Mouse (Mus musculus) right cerebral cortex, adult 18-20 months (tissue): ENCODE results near the gene Pcnx3.

Experiments
- DNase-seq: peaks from one replicate; pipeline ENCODE4 v3.0.0; 2022; ENCODE audit warnings: mixed read lengths

The Pcnx3 gene

DNA sequence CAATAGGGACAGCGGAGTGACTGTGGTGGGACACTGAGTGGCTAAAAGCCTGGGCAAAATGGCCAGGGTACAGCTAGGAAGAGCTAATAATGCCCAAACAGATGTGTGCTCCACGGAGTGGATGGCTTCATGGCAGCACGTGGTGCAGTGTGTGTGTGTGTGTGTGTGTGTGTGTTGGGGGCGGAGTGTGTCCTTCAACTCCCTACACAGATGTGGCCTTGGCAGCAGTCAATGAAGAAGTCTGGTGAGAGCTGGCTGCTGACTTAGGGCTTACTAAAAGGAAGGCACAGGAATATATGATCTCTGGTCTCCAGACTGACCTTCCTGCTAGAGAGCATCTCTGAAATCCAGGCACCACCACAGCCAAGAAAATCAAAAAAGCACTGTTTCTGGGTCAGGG is 20.3 kb downstream of the Pcnx3 start:
- no peak for DNase-seq

DNA sequence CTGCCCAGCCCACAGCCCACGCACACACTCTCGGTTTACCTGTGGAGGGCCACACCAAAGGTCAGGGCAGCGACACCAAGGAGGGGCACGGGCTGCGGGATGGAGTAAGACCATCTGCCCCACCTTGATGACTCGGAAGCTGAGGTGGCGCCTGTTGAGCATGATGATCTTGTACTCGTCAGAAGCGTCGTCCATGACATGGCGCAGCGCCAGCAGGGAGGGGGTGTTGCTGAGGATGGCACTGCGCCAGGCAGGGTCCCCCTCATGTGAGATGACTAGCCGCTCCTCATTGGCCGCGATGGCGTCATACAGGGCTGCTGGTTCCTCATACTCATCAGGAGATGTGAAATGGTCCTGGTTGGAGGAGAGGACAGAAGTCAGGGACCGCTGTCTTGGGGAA is 22.3 kb downstream of the Pcnx3 start:
- DNase-seq = no peak

DNA sequence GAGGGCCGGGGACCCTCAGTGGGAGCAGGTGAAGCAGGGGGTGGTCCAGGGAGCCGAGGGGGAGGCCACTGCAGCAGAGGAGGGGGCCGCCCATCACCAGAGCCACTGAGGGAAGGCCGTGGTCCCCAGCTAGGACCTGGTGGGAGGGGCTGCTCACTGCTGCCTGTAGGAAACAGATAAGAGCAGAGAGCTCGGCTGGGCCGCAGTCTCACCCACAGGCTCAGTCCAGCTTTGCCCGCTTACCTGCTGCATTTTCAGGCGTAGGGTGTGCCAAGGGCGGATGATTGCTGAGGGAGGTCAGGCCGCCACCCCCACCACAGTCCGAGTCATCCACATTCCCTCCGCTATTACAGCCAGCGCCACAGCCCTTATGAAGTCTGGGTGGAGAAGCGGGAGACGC is 23.2 kb downstream of the Pcnx3 start:
- DNase-seq = no peak

DNA sequence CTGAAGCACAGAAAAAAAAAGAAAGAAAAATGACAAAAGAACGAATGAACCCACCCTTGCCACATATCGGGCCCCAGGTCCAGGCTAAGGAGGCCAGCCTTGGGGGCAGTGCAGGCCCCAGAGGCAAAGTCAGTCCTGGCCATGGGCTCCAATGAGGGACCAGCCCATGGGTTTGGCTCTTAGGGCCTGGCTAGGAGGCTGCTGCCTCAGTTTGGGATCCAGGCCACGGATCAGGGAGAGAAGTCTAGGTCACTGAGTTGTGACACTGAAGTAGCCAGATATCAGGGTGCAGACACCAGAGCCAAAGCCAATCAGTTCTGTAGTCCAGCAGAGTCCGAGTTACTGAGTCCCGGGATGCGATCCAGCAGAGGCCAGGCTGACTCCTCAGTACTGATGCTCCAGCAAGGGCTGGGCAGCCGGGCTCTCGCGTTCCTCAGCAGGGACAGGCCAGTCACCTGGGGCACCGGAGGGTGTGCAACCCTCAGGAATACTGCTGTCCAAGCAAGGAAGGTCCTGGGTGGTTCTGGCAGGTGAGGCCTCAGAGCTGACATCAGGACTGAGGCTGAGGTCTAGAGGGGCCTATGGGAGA is 23.9 kb downstream of the Pcnx3 start:
- no peak for DNase-seq

DNA sequence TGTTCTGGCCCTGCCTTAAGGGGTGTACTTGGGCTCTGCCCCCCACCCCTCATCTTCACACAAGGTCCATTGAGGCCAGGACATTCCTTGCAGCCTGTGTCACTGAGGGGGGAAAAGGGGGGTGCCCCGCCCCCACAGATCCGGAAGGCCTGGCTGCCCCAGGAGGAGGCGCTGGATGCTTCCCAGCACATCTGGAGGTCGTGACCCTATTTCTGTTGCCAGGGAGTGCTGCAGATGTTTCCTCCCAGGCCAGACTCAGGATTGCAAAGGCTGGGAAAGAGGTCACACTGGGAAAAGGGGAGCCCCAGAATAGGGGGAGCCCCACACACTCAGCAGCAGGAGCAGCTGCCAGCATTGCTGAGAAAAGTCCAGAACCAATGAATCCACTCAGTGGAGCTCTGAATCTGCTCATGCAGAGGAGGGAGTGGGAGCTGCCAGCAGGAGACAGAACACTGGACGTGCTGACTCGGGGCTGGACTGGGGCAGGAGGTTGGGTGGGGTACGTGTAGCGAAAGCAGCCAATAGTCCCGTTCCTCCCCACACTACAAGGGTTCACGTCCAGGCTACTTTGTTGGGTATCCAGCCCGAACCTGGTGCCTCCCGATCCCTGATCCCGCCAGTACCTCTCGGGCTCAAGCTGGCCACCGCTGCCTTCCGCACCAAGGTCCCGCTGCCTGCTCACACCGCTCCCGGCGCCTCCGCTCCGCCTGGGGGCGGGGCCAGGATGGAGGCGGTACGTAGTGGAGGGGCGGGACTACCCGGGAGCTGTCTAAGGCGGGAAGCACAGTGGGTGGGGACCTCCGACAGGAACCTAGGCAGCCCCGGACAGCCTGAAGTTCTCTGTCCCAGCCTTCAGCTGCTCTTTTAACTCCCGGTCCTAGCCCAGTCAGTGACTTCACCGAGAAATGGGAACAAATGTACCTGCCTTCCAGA is 25.5 kb downstream of the Pcnx3 start, which contains the start of gene Sipa1:
Gene Sipa1, minus strand, starts transcription at position 727 of the 933 bp plus-strand sequence.
- DNase-seq = peak; percentile 78

DNA sequence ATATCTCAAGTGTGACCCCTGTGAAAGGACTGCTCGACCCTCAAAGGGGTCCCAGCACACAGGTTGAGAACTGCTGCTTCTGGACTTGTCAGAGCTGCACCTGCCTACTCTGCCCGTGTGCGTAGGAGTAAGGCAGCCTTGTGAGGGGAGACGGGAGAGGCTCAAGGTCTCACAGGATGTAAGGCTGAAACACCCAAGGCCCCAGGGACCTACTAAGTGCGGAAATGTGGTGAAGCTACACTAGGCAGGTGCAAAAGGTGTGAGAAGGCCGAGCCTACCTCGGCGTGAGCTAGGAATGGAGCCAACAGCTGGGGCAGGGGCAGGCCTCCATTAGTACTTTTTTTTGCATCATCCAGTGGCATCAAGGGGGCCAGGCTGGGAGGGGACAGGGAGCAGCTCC is 26.4 kb downstream of the Pcnx3 start:
- no peak for DNase-seq

DNA sequence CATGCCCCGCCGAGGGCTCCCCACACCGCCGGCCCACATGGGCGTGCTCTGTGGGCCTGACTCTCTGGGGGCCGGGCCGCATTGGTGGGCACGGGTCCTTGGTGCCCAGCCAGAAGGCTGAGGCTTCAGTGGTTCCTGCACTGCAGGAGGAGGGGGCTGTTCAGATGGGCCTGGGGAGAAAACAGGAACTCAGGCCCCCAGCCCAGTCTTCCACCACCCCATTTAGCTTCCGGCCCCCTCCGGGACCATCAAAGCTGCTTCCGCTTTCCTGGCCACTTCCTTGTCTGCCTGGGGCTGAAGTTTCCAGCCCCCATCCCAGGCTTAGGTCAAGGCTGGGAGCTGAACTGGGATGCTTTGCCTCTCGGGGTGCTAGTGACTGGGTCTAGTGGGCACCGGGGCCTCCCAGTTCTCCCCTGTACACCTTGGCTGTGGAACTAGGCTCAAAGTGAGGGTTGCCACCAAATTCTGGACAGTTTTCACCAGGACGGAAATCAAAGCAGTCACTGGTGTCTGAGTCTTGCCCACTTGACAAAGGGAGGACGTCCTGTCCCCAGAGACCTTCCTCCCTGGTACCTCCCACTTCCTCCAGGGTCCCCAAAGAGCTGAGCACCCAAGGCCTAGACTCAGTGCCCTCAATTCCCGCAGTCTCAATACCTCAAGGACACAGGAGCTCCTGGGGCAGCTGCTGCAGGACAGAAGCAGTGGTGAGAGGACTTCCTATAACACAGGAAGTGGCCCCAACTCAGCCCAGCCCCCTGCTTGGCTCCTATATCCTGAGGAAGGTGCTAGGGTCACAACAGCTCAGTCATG is 27.6 kb downstream of the Pcnx3 start:
- no peak for DNase-seq

DNA sequence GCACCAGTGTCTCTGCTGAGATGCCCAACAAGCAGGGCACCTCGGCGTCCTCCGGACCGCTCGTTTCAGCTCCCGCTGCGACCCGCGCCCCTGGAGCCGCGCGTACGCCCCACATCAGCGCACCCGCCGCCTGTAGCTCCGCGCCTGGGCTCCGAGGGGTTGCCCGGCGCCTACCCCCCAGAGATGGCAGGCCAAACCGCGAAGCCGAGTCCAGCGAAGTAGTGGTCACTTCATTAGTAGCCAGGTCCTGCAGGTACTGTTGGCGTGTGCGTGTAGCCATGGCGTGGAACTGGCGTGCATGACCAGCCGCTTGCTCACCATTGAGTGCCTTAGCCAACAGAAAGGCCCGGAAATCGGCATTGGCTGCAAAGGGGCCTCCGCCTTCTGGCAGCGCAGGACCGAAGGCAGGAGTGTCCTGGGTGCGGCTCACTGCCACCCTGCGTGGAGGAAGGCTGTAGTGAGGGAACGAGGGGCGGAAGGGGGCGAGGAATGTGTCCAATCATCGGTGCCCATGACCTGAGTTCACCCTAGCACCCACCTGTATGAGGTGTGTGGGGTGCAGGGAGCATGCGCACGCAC is 33.9 kb downstream of the Pcnx3 start:
- DNase-seq = no peak

DNA sequence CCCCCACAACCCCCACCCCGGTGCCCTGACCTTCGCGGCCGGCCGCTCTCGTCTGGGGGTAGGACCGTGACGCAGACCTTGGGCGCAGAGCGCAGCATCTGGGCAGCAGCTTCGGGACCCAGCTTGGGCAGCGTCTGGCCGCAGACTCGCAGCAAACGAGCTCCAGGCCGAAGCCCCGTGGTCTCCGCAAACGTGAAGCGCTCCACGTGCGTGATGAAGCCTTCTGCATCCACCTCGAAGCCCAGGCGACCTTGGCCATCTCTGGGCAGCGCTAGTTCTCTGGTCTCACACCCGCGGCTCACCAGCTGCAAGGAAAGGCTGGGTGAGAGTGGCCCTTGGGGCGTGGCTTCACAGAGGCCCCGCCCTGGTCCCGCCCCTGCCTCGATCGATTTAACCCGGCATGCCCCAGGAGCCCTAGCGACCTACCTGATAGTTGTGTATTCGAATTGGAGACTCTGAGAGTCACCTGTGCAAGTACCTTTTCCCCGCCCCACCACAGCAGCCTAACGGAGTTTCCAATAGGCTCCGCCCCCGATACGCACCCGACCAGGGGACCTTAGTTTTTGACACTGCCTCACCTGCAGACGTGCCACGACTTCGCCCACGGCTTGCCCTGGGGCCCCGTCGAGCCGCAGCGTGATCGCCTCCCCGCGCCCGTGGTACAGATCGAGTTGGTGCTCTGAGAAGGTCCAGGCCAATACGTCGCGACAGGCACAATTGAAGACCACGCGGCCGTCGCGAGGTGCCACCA is 34.6 kb downstream of the Pcnx3 start:
- DNase-seq = no peak

DNA sequence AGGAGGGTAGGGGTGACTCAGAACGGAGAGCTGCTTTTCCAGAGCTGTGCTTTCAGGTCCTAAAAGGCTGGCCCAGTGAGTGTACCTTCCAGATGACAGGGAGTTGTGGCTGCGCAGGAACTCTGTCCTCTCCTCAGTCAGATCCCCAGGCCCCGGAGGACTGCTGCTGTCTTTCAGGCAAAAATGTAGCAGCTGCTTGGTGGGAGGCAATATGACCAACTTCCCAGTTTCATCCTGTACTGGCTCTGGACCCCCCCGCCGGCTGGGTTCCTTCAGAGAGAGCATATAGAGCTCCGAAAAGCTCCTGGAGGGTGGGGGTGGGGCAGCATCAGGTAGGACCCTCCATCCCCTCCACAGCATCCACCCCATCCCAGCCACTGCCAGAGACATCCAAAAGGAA is 36.1 kb downstream of the Pcnx3 start:
- DNase-seq = no peak

DNA sequence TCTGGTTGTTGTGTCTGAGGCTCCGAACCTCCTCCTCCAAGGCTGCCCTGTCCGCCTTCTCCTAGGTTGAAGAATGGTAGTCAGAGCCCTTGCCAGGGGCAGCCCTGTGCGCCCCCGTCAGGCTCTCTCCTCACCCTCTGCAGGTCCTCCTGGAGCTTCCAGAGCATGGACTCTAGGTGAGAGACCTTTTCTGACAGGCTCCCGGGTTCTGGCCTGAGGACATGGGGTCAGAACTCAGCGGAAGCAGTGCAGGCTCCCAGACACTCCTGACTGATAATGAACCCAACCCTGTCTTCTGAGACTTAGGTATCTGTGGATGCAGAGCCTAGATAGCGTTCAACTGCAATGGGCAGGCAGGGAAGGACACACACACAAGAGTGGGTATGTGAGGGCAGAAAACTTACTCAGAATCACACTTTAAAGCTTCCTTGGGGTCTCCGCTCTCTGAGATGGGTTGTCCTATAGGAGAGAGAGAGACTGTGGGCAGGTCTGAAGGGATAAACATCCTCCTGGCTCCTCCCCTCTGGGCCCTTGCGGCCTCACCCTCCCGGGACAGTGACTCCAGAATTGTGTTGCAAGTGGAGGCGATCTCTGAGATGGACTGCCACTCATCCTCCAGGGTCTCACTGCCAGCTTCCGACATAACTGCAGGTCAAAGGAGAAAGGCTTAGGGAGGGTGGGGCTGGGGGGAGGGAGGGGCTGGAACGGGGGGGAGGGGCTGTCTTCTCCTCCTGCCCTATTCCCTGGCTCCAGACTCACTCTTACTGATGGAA is 37.0 kb downstream of the Pcnx3 start:
- DNase-seq = no peak

DNA sequence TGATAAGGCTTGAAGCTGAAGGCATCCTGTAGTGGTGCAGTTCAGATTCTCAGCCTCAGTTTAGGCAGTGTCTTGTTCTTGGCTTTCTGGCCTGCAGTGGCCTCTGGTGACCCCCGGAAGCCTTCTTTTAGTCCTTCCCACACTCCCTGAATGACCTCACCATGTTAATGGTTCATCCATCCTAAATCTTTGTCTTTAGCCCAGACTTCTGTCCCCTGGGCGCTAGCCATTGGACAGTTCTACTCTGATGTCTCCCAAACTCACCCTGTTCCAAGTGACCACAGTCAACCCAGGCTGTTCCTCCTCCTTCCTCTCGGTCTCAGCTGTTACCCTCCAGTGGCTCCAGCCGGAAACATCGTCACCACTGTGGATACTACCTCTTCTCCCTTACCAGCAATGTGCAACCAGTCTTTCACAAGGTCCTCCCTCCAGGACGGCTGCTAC is 39.4 kb downstream of the Pcnx3 start:
- no peak for DNase-seq

DNA sequence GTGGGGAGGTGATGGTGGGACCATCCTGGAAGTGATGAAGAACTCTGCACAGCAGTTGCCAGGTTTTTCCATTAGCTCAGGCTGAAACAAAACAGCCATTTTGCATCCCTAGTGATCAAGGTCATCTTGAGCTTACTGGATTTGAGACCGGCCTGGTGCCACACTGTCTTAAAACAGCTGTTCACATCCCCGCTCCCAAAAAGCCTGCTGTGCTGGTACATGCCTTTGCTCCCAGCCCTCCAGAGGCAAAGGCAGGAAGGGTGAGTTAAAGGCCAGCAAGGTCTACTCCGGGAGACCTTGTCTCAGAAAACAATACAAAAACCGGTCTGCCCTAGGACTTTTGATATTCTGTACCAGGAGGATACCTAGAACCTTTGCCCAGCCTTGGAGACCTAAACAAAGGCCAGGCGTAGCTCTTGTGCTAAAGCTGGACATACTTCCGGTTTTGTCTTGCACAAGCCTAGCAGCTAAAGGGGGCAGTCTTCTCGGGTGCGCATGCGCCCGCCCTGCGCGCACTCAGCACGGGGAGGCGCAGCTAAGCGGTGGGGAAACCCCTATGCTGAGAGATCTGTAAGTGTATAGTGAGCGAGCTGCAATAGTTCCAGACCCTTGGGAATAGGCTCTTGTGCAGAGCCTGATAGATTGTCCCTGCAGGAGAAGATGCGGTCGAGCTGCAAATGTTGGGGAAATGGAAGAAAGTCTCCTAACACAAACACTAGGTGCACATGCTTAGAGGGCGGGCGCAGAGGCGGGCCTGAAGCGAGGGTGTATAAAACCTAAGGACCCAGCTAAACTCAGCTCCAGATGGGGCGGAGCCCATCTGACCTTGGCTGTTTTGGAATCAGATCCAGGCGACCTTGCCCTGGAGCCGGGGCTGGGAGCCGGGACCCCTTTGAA is 40.1 kb downstream of the Pcnx3 start:
- DNase-seq = peak; percentile 82

DNA sequence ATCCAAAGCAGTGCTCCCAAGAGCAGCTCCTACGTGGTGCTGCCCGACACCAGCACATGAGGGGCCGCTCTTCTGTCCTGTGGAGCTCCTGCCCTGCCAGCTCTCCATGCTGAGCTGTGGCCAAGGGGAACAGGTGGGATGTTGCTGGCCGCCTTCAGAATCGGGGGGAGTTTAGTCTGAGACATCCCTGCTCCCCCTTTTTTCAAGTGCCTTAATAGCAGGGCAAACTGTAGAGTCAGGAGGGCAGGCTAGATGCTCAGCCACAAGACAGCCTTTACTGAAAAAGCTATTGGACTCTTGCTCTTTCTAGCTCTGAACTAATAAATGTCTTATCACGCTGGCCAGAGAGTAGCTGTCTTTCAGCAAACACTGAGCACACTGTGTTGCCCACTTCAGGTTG is 40.9 kb downstream of the Pcnx3 start:
- no peak for DNase-seq

DNA sequence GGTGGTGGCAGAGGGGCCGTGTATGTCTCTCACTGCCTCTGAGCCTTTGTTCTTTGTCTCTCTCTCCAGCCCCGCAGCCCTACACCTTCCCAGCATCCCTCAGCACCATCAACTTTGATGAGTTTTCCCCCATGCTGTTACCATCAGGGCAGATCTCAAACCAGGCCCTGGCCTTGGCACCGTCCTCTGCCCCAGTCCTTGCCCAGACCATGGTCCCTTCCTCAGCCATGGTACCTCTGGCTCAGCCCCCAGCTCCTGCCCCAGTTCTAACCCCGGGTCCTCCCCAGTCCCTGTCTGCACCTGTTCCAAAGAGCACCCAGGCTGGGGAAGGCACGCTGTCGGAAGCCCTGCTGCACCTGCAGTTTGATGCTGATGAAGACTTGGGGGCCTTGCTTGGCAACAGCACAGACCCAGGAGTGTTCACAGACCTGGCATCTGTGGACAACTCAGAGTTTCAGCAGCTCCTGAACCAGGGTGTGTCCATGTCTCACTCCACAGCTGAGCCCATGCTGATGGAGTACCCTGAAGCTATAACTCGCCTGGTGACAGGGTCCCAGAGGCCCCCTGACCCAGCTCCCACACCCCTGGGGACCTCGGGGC is 41.9 kb downstream of the Pcnx3 start:
- no peak for DNase-seq

DNA sequence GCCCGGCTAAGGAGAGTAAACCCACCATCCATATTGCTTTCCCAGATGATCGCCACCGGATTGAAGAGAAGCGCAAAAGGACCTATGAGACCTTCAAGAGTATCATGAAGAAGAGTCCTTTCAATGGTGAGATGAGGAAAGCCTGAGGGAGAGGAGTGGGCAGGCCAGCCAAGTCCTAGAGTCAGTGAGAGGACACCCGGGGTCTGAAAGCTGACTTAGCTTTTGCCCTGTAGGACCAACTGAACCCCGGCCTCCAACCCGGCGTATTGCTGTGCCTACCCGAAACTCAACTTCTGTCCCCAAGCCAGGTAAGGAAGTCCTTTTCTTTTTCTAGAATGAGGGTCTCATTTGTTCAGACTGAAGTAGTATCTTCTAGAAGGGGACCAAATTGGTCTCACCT is 43.4 kb downstream of the Pcnx3 start:
- no peak for DNase-seq

DNA sequence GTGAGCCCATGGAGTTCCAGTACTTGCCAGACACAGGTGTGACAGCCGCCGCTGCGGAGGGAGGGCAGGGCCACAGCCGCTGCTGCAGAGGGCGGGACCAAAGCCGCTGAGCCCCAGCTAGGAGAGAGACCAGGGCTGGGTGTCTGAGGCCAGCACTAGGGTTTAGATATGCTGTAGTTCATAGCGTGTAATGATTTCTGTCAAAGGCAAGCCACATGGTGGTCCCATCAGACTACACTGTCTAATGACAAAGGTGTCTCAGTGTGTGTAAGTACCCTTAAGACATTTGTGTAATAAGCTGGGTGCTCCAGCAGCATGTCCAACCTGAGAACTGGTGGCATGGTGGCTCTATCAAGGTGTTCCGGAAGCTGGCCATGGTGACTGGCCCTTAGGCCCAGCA is 47.1 kb downstream of the Pcnx3 start:
- DNase-seq = no peak

DNA sequence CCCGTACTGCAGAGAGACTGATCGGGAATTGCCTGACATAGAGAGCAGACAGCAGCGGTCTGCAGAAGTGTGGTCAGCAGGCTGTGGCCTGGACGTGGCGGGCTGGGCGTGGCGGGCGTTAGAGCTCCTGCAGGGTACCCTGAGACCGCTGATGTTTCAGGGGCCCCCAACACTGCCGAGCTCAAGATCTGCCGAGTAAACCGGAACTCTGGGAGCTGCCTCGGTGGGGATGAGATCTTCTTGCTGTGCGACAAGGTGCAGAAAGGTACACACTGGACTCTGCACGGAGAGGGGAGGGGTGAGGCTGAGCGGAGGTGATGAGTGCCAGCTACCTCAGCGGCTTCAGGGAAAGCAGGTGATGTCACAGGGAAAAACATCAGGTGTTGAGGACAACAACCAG is 47.7 kb downstream of the Pcnx3 start:
- DNase-seq = no peak

DNA sequence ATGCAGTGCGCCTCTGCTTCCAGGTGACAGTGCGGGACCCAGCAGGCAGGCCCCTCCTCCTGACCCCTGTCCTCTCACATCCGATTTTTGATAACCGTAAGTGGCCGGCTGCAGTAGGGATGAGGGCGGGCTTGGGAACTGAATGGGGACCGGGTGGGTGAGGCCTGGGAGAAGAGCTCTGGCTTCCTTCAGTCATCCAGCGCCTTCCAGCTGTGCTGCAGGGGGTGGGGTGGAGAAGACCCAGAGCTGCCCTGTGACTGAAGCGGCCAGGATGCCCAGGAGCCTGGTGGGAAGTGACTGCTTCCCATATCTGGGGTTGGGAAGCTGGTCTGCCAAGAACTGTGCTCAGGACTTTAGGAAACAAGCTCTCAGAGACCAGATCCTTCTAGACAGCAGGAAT is 48.4 kb downstream of the Pcnx3 start:
- no peak for DNase-seq

DNA sequence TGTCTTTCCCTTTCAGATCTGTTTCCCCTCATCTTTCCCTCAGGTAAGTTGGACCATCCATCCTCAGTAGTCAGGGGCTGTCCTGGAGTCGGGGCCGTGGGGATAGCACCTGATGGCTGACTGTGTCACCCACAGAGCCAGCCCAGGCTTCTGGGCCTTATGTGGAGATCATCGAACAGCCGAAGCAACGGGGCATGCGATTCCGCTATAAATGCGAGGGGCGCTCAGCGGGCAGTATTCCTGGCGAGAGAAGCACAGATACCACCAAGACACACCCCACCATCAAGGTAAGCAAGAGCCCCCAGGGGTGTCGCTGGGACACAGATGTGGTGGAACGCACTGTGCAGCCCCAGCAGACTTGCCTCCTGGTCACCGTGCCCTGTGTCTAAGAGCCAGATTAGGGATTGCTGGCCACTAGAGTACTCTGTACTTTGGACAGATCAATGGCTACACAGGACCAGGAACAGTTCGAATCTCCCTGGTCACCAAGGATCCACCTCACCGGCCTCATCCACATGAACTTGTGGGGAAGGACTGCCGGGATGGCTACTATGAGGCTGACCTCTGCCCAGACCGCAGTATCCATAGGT is 50.2 kb downstream of the Pcnx3 start:
- DNase-seq = no peak
